Mouse (Mus musculus): Measurements from ENCODE around the gene Il4ra.

DNA sequence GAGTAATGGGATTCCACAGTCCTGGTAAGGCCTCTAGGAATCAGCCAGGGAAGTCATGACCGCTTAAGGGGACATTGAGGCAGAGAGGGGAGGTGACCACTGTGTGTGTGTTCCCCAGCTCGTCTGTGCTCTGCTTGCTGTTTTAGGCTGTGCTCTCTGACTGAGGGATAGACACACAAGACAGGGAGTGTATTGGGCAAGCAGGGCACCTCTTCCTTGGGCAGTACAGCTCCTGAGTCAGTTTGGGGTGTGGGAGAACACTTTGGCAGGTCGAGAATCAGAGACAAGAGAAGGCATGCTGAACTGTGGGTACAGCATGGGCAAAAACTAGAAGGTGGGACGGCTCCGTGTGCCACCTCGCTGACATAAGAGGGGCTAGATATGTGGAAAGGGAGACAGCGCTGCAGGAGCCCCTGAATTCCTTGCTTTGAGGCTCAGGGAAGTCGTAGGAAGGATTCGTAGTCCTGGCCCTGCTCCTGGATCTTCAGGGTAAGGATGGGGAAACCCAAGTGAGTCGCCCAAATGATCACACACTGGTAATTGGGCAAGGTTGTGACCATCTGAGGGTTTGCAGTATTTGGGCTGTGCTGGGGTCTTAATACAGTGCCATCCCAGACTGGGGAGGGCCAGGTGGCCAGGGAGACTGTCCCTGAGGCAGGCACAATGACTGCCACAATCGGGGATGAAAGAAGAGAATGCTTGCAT is 1.1 kb downstream of the Il4ra start:
- TF ChIP-seq CTCF (IDR thresholded peaks at IDR 0.05; ENCODE audit: control insufficient read depth, insufficient read depth, low read length) (no peak), POLR2A (IDR thresholded peaks at IDR 0.05; ENCODE audit: borderline replicate concordance, control insufficient read depth, low read depth, low read length) (no peak)

Data from bone marrow, adult 2 months (tissue).